Mouse (Mus musculus) limb, embryonic 13.5 days (tissue): ENCODE data around the gene Atg14. TPM values are rescaled to one million over a fixed set of nuclear protein-coding genes. Genes with fewer than 3 reads are reported as not detected.

ENCODE experiments used
- ATAC-seq: fragments of 200-750 bp; cut with Nextera tagmentation; 2 replicates; pipeline ENCODE4 v1.8.0; 2017; ENCODE audit warnings: low read depth, moderate number of reproducible peaks, moderate TSS enrichment; ENCODE audit not compliant: low FRiP score
- H3K27ac ChIP-seq: fragments of 300-500 bp; sonication (generic); 2 replicates; pipeline ENCODE4 v1.5.1; 2015; ENCODE audit warnings: inconsistent platforms, mild to moderate bottlenecking, moderate library complexity
- H3K27me3 ChIP-seq: fragments of 300-500 bp; sonication (generic); 2 replicates; pipeline ENCODE4 v1.6.1; 2015; ENCODE audit warnings: mild to moderate bottlenecking, inconsistent platforms
- H3K36me3 ChIP-seq: fragments of 300-500 bp; sonication (generic); 2 replicates; pipeline ENCODE4 v1.6.1; 2015; ENCODE audit warnings: inconsistent platforms, mild to moderate bottlenecking, moderate library complexity
- H3K4me1 ChIP-seq: fragments of 300-500 bp; sonication (generic); 2 replicates; pipeline ENCODE4 v1.6.1; 2015; ENCODE audit warnings: inconsistent platforms
- H3K4me2 ChIP-seq: fragments of 300-500 bp; sonication (generic); replicated peaks from 2 replicates; pipeline ENCODE4 v1.6.1; 2015; ENCODE audit warnings: inconsistent platforms, mild to moderate bottlenecking, moderate library complexity
- H3K4me3 ChIP-seq: fragments of 300-500 bp; sonication (generic); 2 replicates; pipeline ENCODE4 v1.5.1; 2015; ENCODE audit warnings: moderate library complexity, mild to moderate bottlenecking, inconsistent platforms
- H3K9ac ChIP-seq: fragments of 300-500 bp; sonication (generic); 2 replicates; pipeline ENCODE4 v1.6.1; 2015; ENCODE audit warnings: mild to moderate bottlenecking, inconsistent platforms
- H3K9me3 ChIP-seq: fragments of 300-500 bp; sonication (generic); 2 replicates; pipeline ENCODE4 v1.6.1; 2016; ENCODE audit warnings: inconsistent platforms
- WGBS: fragments of 180-500 bp; shearing (Covaris S2); methylation state at CpG from one replicate; pipeline ENCODE4 v1.1.7; 2015; 5-methylcytosine and 5-hydroxymethylcytosine counted together
- polyA plus RNA-seq: library from polyadenylated mRNA; unstranded; fragments of >200 nt; fragmentation: Nextera tagmentation; extraction: Ambion mirVana; gene quantifications from 2 replicates; pipeline ENCODE4 v1.2.1, GENCODE M21; 2015

Atg14 gene
- polyA plus RNA-seq, 1 experiment from 2014 or later = 19.4 TPM

GRCm38 (mm10) chr14:47495951-47496350 is 74.5 kb downstream of the Atg14 start:
- no peak for ATAC-seq
- H3K27me3 ChIP-seq = no peaks in the 10 kb centered on the region
- over 99% methylated on average over 3 of the region's 3 CpGs for WGBS

GRCm38 (mm10) chr14:47493592-47494361 is 76.7 kb downstream of the Atg14 start:
- Histone ChIP-seq H3K27me3 (no peaks in the 10 kb centered on the region), H3K27ac (no peak overlapping the region), H3K4me2 (no peak overlapping the region), H3K9ac (no peak overlapping the region), H3K4me3 (no peak overlapping the region), H3K4me1 (peaks cover 18% of the 10 kb centered on the region), H3K36me3 (no peaks in the 10 kb centered on the region), H3K9me3 (no peaks in the 10 kb centered on the region)
- 85% methylated on average over 2 of the region's 2 CpGs for WGBS
- no peak for ATAC-seq

More at GRCm38 (mm10) chr14:47495951-47496350, 74.5 kb downstream of the Atg14 start:
- no peaks in the 10 kb centered on the region for H3K36me3 ChIP-seq
- no peak overlapping the region for H3K27ac ChIP-seq
- no peak overlapping the region for H3K4me3 ChIP-seq
- no peak overlapping the region for H3K4me2 ChIP-seq
- no peaks in the 10 kb centered on the region for H3K9me3 ChIP-seq
- no peaks in the 10 kb centered on the region; the same call in 1 of the 2 replicates for H3K4me1 ChIP-seq
- H3K9ac ChIP-seq = no peak overlapping the region

Other genes with a start within 250 kb of the Atg14 start
- 17.8 and 21.6 TPM in 2 replicates for gene Lgals3, start 202.9 kb downstream of the Atg14 start, polyA plus RNA-seq
- 47.2 and 48.4 TPM in 2 replicates for gene Dlgap5, start 152.2 kb downstream of the Atg14 start, polyA plus RNA-seq
- gene Fbxo34, start 120.2 kb downstream of the Atg14 start, polyA plus RNA-seq = 25.3 and 26.6 TPM in 2 replicates
- gene Ktn1, start 77.8 kb upstream of the Atg14 start, polyA plus RNA-seq = 54.5 and 58.7 TPM in 2 replicates